Mouse (Mus musculus): ENCODE measurements around the gene Zfp212.

The Zfp212 gene

DNA sequence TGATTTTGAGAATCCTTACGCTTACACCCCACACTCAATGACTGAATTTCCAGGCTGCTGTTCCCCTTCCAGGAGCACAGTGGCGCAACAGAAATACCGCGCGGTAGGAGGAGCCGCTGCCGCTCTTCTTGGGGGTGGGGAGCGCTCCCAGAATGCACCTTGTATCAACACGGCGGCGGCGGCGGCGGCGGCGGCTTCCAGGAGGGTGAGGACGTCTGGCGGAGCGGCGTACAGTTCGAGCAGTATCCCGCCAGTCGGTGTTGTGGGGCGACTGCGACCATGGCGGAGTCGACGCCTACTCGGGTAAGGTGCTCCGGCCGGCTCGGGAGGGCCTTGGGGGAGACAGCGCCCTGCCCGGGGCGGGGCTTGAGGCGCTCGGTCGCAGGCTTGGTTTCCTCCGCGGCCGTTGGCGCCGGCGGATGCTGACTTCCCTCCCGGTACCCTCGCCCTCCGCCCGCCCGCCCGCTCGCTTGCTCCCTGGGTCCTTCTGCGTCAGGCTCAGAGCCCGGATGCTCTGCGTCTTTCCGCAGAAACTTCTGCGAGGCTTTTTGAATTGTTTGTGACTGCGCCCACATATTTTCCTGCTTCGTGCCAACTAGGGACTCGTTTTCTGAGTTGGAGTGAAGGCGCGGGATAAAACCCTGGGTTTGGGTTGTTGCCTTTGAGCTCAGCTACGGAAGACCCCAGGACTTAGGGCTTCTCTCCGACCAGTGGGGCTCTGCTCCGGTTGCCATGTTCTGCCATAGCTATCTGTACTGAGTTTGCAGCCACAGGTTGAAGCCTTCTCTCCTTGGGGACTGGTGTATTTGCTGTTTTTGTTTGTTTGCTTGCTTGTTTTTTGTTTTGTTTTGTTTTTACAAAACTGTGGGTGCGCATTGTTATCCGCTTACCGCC lies at the start of gene Zfp212:
Gene Zfp212, plus strand, starts transcription at position 30 of the 894 bp plus-strand sequence.
- peak; percentile 89 for DNase-seq

DNA sequence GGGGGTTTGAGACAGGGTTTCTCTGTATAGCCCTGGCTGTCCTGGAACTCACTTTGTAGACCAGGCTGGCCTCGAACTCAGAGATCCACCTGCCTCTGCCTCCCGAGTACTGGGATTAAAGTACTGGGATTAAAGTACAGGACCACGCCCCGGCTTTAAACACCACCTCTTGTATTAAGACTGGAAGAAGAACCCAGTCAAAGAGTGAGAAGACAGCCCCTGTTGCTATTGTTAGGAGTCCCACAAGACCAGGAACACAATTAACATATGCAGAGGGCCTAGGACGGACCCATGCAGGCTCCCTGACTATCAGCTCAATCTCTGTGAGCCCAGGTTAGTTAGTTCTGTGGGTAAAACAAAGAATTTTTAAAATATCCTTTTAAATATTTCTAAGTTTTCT lies 48.0 kb upstream of the Zfp212 start:
- DNase-seq = no peak

DNA sequence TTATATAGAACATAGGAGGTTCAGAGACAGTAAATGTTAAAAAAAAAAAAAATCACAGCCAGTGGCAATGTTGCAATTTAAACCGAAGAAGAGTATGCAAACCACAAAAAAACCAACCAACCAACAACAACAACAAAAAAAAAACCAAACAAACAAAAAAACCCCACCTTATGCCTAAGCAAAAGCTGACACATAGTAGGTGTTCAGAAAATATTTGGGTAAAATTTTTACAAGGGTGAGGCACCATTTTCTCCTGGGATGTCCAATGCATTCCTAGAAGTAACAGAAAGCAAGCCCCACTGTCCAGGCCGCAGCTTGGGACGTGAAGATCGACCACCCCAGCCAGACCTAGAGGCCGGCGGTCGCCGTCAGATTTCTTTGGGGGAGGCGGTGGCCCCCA lies 43.2 kb upstream of the Zfp212 start, which contains the start of gene Zfp282:
Gene Zfp282, plus strand, starts transcription at position 147 of the 400 bp plus-strand sequence.
- no peak for DNase-seq

GRCm38 (mm10) chr6:47877461-47878132 lies 42.7 kb upstream of the Zfp212 start:
- peak; percentile 91 for DNase-seq

GRCm38 (mm10) chr6:47878133-47878514 lies 42.2 kb upstream of the Zfp212 start:
- DNase-seq = no peak

DNA sequence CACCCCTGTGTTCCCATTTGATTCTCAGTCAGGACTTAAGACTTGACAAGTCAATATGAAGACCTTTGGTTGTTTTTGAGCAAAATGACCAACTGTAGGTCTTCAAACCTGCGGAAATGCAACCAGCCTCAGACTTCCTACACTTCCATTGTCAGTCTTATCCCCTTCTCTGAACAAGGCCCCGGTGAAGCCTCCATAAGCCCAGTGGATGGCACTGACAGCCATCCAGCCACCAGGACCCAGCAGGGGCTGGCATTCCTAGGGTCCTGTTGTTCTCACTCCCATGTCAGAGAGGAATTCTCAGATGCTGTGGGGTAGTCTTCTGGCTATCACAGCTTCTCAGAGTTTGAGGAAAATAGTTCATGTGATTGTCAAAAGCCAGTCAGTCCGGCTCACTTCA lies 41.7 kb upstream of the Zfp212 start:
- DNase-seq = no peak

DNA sequence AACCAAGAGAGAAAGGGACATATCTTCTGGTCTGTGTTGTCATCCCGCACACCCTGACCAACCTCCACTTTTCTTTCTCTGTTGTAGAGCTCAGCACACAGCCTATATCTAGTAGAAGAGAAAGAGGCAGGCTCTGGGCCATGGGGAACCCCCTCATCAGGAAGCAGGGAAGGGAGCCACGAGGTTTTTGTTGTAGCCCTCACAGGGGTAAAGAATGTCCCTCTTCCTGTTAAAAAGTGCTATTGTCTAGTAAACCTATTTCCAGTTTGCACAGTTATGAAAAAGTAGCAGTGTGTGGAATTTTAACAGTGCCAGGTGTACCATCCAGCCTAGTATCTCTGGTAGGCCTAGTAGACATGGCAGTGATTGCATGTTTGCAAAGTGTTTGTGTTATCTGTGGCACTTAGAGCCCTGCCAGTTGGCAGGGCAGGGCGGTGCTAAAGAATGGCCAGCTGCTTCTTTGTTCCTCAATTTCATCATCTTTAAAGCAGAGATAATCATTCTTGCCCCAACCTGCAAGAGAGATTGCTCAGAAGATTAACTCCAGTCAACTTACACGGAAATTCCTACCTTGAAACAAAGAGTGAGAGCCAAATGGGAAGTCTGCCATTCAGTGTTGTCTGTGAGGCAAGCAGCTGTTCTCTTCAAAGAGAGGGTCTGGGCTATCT lies 41.1 kb upstream of the Zfp212 start:
- no peak for DNase-seq

- DNase-seq = no peak
Measured at GRCm38 (mm10) chr6:47880166-47880565, 40.1 kb upstream of the Zfp212 start.

GRCm38 (mm10) chr6:47888812-47889383 lies 31.4 kb upstream of the Zfp212 start:
- no peak for DNase-seq

DNA sequence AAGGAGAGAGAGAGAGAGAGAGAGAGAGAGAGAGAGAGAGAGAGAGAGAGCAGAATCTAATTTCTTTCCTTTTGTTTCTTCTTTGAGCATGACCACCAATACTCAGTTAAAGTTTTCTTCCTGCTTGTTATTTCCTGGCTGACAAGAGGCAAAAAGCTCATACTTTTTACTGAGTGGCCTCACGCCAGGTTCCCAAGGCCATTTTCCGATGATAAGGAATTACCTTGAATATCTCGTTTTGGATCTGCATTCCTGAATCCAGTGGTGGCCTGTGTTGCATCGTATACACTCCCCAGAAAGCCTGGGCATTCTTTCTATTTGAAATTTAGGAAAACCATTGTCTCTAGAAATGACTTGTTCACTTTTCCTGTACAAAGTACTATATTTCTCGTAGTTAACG lies 20.9 kb upstream of the Zfp212 start:
- no peak for DNase-seq

- DNase-seq = no peak
Measured at GRCm38 (mm10) chr6:47903587-47903986, 16.7 kb upstream of the Zfp212 start.

DNA sequence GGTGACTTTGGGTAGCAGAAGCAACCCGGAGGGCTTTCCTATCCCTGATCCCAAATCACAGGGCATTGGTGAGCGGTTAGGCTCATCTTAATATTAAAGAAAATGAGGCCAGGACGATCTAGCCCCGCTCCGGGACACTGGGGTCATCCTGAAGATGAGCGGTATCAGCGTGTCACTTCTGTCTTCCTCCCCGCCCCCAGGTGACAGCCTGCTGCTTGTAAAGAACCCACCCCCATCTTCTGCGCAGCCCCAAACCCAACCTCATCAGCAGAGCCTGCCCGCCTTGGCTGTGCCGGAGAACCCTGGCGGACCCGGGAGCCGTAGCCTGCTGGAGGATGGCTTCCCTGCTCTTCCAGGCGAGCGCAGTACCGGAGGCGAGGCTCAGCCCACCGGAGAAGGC lies 15.9 kb upstream of the Zfp212 start:
- no peak for DNase-seq

DNA sequence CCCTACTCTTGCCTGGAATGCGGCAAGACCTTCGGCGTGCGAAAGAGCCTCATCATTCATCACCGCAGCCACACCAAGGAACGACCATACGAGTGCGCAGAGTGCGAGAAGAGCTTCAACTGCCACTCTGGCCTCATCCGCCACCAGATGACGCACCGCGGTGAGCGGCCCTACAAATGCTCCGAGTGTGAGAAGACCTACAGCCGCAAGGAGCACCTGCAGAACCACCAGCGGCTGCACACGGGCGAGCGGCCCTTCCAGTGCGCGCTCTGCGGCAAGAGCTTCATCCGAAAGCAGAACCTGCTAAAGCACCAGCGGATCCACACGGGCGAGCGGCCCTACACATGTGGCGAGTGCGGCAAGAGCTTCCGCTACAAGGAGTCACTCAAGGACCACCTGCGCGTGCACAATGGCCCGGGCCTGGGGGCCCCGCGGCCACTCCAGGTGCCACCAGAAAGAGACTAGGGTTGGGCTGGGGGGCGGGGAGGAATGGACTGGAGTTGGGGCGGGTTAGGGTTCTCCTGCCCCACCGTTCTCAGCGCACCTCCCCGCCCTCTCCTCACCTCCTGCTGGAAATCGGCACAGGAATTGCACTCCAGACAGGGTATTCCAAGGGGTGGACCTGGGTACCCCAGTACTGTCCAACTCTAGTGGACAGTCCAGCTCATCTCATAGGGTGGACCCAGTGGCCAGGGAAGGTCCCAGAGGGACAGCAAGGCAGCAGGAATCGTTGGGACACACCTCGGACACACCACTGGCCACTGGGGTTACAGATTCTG lies 15.2 kb upstream of the Zfp212 start:
- no peak for DNase-seq

DNA sequence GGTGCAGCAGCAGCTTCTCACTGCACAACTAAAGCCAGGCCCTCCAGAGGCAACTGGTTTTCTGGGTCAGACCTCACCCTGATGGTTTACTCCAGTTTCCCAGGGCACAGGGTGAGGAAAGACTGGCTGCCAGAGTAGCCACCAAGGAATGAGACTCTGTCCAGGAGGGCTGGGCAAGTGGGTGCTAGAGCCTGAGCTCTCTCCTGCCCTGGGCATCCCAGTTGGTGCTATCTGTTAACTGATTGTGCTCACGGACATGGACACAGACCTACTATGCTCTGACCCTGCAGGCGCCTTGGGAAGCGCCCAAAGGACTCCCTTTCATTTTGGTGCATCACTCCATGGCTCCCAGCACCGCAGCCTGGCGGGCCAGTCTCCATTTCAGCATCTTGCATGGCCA lies 13.9 kb upstream of the Zfp212 start:
- no peak for DNase-seq

DNA sequence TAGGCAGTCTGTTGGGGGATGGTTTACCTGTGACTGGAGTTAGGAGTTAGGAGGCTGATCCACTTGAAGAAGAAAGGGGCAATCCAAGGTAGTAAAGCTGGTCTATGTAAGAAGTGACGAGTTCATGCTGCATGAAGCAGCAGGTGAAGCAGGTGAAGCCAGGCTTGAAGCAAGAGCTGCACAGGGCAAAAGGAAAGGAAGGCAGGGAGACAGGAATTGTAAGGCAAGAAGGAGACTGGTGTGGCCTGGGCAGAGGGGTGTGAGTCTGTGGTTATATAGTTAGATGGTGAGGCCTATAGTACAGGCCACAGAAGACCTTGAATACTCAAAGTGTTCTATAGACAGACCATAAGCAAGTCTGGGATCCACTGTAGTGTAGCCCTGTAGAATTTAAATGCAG lies 11.3 kb upstream of the Zfp212 start:
- no peak for DNase-seq

DNA sequence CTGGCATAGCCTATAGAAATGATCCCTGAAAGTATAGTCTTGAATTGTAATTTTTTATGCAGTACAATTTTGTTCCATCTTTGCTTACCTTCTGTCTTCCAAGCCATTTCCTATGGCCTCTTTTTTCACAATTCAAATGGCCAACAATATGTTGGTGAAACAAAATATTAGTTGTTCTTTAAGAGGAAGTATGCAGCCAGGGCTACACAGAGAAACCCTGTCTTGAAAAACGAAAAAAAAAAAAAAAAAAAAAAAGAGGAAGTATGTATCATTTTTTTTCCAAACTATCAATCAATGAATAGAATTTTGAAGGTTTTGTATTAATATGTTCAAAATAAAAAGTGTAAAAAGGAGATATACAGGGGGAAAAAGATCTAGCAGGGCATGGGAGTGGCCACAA lies 8.6 kb upstream of the Zfp212 start:
- DNase-seq = no peak

- no peak for DNase-seq
Measured at GRCm38 (mm10) chr6:47912991-47913390, 7.3 kb upstream of the Zfp212 start.

- DNase-seq = no peak
Measured at GRCm38 (mm10) chr6:47917051-47917450, 3.2 kb upstream of the Zfp212 start.

DNA sequence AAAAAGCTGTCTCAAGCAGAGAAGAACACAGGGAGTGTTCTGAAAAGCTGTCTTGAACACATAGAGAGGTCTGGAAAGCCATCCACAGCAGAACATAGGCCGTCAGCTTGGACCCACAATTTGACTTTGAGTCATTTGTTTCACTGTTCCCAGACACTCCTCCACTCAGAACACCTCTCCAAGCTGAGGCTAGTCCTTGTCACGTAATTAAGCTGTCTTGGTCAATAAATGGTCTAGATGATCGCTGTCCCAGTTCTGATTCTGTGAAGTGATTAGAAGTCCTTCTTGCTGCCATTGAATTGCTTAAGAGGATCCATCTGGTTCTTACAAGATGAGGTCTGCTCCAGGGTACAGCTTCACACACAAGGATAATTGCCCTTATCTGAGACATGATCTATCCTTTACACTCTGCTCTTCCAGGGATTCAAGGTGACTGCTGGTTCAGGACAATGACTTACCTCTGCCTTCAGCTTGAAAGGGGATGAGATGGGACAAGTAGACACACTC lies 1.5 kb upstream of the Zfp212 start:
- no peak for DNase-seq

DNA sequence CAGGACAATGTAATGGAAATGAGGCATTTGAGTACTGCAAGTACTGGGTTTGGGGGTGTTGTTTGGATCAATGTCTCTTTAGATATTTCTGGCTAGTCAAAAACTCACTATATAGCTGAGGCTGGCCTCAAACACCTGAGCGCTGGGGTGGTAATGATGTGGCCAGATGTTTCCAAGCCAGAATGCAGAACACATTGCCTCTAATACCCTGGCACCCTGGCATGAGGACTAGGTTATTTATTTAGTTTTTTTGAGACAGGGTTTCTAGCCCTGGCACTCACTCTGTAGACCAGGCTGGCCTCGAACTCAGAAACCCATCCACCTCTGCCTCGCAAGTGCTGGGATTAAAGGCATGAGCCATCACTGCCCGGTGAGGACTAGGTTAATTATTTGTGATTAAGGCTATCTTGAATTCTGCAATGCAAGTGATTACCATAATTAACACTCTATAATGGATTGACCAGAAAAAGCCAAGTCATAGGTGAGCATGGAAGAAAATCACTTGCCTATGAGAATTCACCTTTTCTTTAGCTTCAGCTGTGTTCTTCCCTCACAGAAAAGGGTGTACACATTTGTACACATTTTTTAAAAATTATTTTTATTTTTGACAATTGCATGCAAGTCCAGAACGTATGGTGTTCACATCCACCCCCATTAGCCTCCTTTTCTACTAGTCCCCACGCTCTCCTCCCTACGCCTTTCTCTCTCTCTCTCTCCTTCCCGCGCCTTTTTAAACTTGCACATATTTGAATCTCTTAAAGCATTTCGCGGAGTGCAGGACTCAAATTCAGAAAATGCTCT lies 430 bp upstream of the Zfp212 start:
- no peak for DNase-seq

DNA sequence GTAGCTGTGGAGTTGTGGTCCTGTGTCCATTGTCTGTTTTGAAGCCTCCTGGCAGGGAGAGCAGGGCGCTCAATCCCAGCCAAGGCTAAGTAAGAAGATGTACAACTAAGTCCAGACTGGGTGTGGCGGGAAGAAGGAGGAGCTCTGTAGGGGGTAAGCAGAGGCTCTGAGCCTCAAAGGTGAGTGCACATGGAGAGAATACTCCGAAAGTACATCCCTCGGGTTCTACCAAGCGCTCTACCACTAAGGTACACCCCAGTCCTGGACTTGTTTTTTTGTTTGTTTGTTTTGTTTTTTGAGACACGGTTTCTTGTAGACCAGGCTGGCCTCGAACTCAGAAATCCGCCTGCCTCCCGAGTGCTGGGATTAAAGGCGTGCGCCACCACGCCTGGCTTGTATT lies 22.2 kb downstream of the Zfp212 start:
- no peak for DNase-seq

Data from right cerebral cortex, postnatal 25 days (tissue).